Mouse (Mus musculus) forebrain, embryonic 11.5 days (tissue): Measurements from ENCODE around the gene Bag1. TPM values are rescaled to one million over a fixed set of nuclear protein-coding genes. Genes with fewer than 3 reads are reported as not detected.
A peak's percentile ranks its signal among the peaks of the same experiment; 100 is the strongest.

Experiments used
- ATAC-seq: fragments of 200-750 bp; cut with Nextera tagmentation; replicated peaks from 2 replicates; pipeline ENCODE4 v1.8.0; 2017; ENCODE audit warnings: moderate TSS enrichment; ENCODE audit not compliant: low FRiP score
- DNase-seq: peaks from one replicate; pipeline ENCODE4 v3.0.0-alpha.2; 2017; ENCODE audit warnings: low spot score
- H3K27ac ChIP-seq: fragments of 300-500 bp; sonication (generic); 2 replicates; pipeline ENCODE4 v1.5.1; 2014; ENCODE audit warnings: low read depth, low read length
- H3K27me3 ChIP-seq: fragments of 300-500 bp; sonication (generic); 2 replicates; pipeline ENCODE4 v1.6.1; 2014; ENCODE audit warnings: mild to moderate bottlenecking, low read length, mixed read lengths; ENCODE audit not compliant: control insufficient read depth, insufficient read depth
- H3K36me3 ChIP-seq: fragments of 300-500 bp; sonication (generic); 2 replicates; pipeline ENCODE4 v1.6.1; 2014; ENCODE audit warnings: mild to moderate bottlenecking, low read length, moderate library complexity, mixed read lengths; ENCODE audit not compliant: control insufficient read depth, insufficient read depth
- H3K4me1 ChIP-seq: fragments of 300-500 bp; sonication (generic); replicated peaks from 2 replicates; pipeline ENCODE4 v1.6.1; 2014; ENCODE audit warnings: low read length, mixed read lengths; ENCODE audit not compliant: control insufficient read depth, insufficient read depth
- H3K4me2 ChIP-seq: fragments of 300-500 bp; sonication (generic); 2 replicates; pipeline ENCODE4 v1.6.1; 2014; ENCODE audit warnings: low read depth, mild to moderate bottlenecking, low read length, moderate library complexity, mixed read lengths; ENCODE audit not compliant: severe bottlenecking
- H3K4me3 ChIP-seq: fragments of 300-500 bp; sonication (generic); 2 replicates; pipeline ENCODE4 v1.5.1; 2014; ENCODE audit warnings: low read depth, low read length
- H3K9ac ChIP-seq: fragments of 300-500 bp; sonication (generic); 2 replicates; pipeline ENCODE4 v1.6.1; 2014; ENCODE audit warnings: low read length
- H3K9me3 ChIP-seq: fragments of 300-500 bp; sonication (generic); 2 replicates; pipeline ENCODE4 v1.6.1; 2016; ENCODE audit warnings: low read length, mixed read lengths; ENCODE audit not compliant: control insufficient read depth
- WGBS: fragments of 180-500 bp; shearing (Covaris S2); extraction: QIAGEN DNeasy Blood & Tissue Kit; methylation state at CpG from one replicate; pipeline ENCODE4 v1.1.7; 2014; 5-methylcytosine and 5-hydroxymethylcytosine counted together
- polyA plus RNA-seq: library from polyadenylated mRNA; unstranded; fragments of >200 nt; fragmentation: Nextera tagmentation; extraction: Ambion mirVana; gene quantifications from 2 replicates; pipeline ENCODE4 v1.2.1, GENCODE M21; 2014

Bag1 gene
- 217 and 227 TPM in 2 replicates for polyA plus RNA-seq

GRCm38 (mm10) chr4:40948160-40948708 lies at the start of gene Bag1, which contains the start of gene Chmp5:
TSS of gene Bag1 (minus strand) at chr4:40948294.
TSS of gene Chmp5 (plus strand) at chr4:40948407.
- Histone ChIP-seq H3K9me3 (no peaks in the 10 kb centered on the region), H3K9ac (peak within 1 kb of the TSS; percentile 94), H3K4me2 (peak within 1 kb of the TSS; percentile 71), H3K4me3 (peak within 1 kb of the TSS; percentile 84), H3K4me1 (no peaks in the 10 kb centered on the region; the same call in 1 of the 2 replicates), H3K36me3 (peaks cover 9% of the 10 kb centered on the region; the same call in 1 of the 2 replicates), H3K27ac (peak within 1 kb of the TSS; percentile 66), H3K27me3 (no peaks in the 10 kb centered on the region)
- peak; percentile 99 for DNase-seq
- peak; percentile 97 for ATAC-seq
- WGBS: under 1% methylated on average over 50 of the region's 50 CpGs

GRCm38 (mm10) chr4:40996302-40996701 lies 48.2 kb upstream of the Bag1 start:
- WGBS: 95% methylated on average over 6 of the region's 6 CpGs

GRCm38 (mm10) chr4:40989633-40990032 lies 41.5 kb upstream of the Bag1 start:
- H3K27ac ChIP-seq: no peak overlapping the region
- no peaks in the 10 kb centered on the region for H3K9me3 ChIP-seq
- no peak overlapping the region for H3K4me3 ChIP-seq
- no peaks in the 10 kb centered on the region for H3K4me1 ChIP-seq
- H3K9ac ChIP-seq: no peak overlapping the region
- H3K36me3 ChIP-seq: peaks cover 20% of the 10 kb centered on the region
- 85% methylated on average over 6 of the region's 6 CpGs for WGBS
- H3K4me2 ChIP-seq: no peak overlapping the region
- DNase-seq (no peak), ATAC-seq (no peak)
- no peaks in the 10 kb centered on the region for H3K27me3 ChIP-seq

More at GRCm38 (mm10) chr4:40996302-40996701, 48.2 kb upstream of the Bag1 start:
- no peaks in the 10 kb centered on the region for H3K4me1 ChIP-seq
- DNase-seq (no peak), ATAC-seq (no peak)
- H3K9ac ChIP-seq: no peak overlapping the region
- peaks cover 10% of the 10 kb centered on the region for H3K36me3 ChIP-seq
- no peak overlapping the region for H3K4me2 ChIP-seq
- no peak overlapping the region for H3K27ac ChIP-seq
- H3K27me3 ChIP-seq: no peaks in the 10 kb centered on the region
- H3K9me3 ChIP-seq: no peaks in the 10 kb centered on the region
- H3K4me3 ChIP-seq: no peak overlapping the region

GRCm38 (mm10) chr4:40983686-40984085 lies 35.6 kb upstream of the Bag1 start:
- WGBS: 88% methylated on average over 1 of the region's 1 CpGs
- H3K4me3 ChIP-seq: no peak overlapping the region
- H3K9ac ChIP-seq: no peak overlapping the region
- no peaks in the 10 kb centered on the region for H3K9me3 ChIP-seq
- no peak for DNase-seq
- ATAC-seq: no peak
- no peaks in the 10 kb centered on the region for H3K27me3 ChIP-seq
- no peak overlapping the region for H3K27ac ChIP-seq
- no peaks in the 10 kb centered on the region for H3K4me1 ChIP-seq
- peaks cover 4% of the 10 kb centered on the region; the same call in 1 of the 2 replicates for H3K36me3 ChIP-seq
- H3K4me2 ChIP-seq: no peak overlapping the region

GRCm38 (mm10) chr4:40982486-40982885 lies 34.4 kb upstream of the Bag1 start:
- ATAC-seq: no peak
- DNase-seq: no peak
- Histone ChIP-seq H3K4me1 (no peaks in the 10 kb centered on the region), H3K27me3 (no peaks in the 10 kb centered on the region), H3K9ac (no peak overlapping the region), H3K9me3 (no peaks in the 10 kb centered on the region), H3K4me3 (no peak overlapping the region), H3K4me2 (no peak overlapping the region), H3K27ac (no peak overlapping the region), H3K36me3 (no peaks in the 10 kb centered on the region; the same call in 1 of the 2 replicates)
- WGBS: 87% methylated on average over 3 of the region's 3 CpGs

- no peaks in the 10 kb centered on the region for H3K9me3 ChIP-seq
- DNase-seq (no peak), ATAC-seq (no peak)
- peaks cover 3% of the 10 kb centered on the region for H3K36me3 ChIP-seq
- no peaks in the 10 kb centered on the region for H3K27me3 ChIP-seq
- WGBS: 92% methylated on average over 1 of the region's 1 CpGs
- H3K4me2 ChIP-seq: no peak overlapping the region
- no peak overlapping the region for H3K4me3 ChIP-seq
- no peak overlapping the region for H3K9ac ChIP-seq
- H3K27ac ChIP-seq: no peak overlapping the region
- H3K4me1 ChIP-seq: no peaks in the 10 kb centered on the region
Observed at GRCm38 (mm10) chr4:40979430-40979829, 31.3 kb upstream of the Bag1 start.

GRCm38 (mm10) chr4:40976651-40977050 lies 28.6 kb upstream of the Bag1 start:
- Histone ChIP-seq H3K36me3 (peaks cover 3% of the 10 kb centered on the region), H3K9ac (no peak overlapping the region), H3K4me3 (no peak overlapping the region), H3K9me3 (no peaks in the 10 kb centered on the region), H3K27ac (no peak overlapping the region), H3K4me2 (no peak overlapping the region), H3K4me1 (no peaks in the 10 kb centered on the region), H3K27me3 (no peaks in the 10 kb centered on the region)
- 95% methylated on average over 10 of the region's 10 CpGs for WGBS
- ATAC-seq: no peak
- DNase-seq: no peak

- Histone ChIP-seq H3K27ac (no peak overlapping the region), H3K36me3 (peaks cover 3% of the 10 kb centered on the region), H3K4me2 (no peak overlapping the region), H3K9me3 (no peaks in the 10 kb centered on the region), H3K9ac (no peak overlapping the region), H3K27me3 (no peaks in the 10 kb centered on the region), H3K4me3 (no peak overlapping the region), H3K4me1 (no peaks in the 10 kb centered on the region)
- WGBS: 96% methylated on average over 3 of the region's 3 CpGs
- DNase-seq (no peak), ATAC-seq (no peak)
Observed at GRCm38 (mm10) chr4:40975678-40976077, 27.6 kb upstream of the Bag1 start.

GRCm38 (mm10) chr4:40974011-40974410 lies 25.9 kb upstream of the Bag1 start:
- no peak overlapping the region for H3K4me2 ChIP-seq
- H3K27ac ChIP-seq: no peak overlapping the region
- WGBS: 84% methylated on average over 1 of the region's 1 CpGs
- 0 out of 2 replicates have a peak, but pooled peaks cover 2% of the 10 kb centered on the region for H3K4me1 ChIP-seq
- ATAC-seq (no peak), DNase-seq (no peak)
- no peak overlapping the region for H3K9ac ChIP-seq
- H3K9me3 ChIP-seq: no peaks in the 10 kb centered on the region
- H3K27me3 ChIP-seq: no peaks in the 10 kb centered on the region
- H3K36me3 ChIP-seq: peaks cover 3% of the 10 kb centered on the region
- no peak overlapping the region for H3K4me3 ChIP-seq
